Comparison of ENCODE assay signal across 9 mouse cellular contexts in genomic region chr7:142462190-142462589, GRCm38 (mm10). TPM values are rescaled to one million over a fixed set of nuclear protein-coding genes. Genes with fewer than 3 reads are reported as not detected.
A peak's percentile ranks its signal among the peaks of the same experiment; 100 is the strongest.
DNase-seq lines count a peak whose midpoint lies in the region; TF ChIP-seq lines count a peak whose summit lies in the region.
"Had no signal": no experiment of that assay in that cellular context is flagged by ENCODE, and none has a peak within 500 bp of the region (broad histone marks: within the 10 kb centered on the region; RNA-seq: fewer than 3 reads in every experiment).

No protein-coding gene starts in this region.

- peak overlapping the region; percentile 93 for H3K27ac ChIP-seq in gastrocnemius, adult 2 months
- H3K27ac ChIP-seq: hindbrain, embryonic 13.5 days had no signal

- H3K4me3 ChIP-seq in gastrocnemius, adult 2 months, result peak overlapping the region; percentile 55
- H3K4me3 ChIP-seq: hindbrain, embryonic 13.5 days had no signal

- DNase-seq in ovary, adult 18-20 months (ENCODE audit: low spot score), result peak; percentile 10
- no peak for DNase-seq in ovary, postnatal 10 days (ENCODE audit: low spot score)
- DNase-seq in gastrocnemius, adult 2 months, result peak; percentile 91
- peak; percentile 16 to 37 for DNase-seq in heart, postnatal 36 days
- peak; percentile 45 for DNase-seq in thymus, postnatal 25 days
- DNase-seq in adrenal gland, postnatal 4 days (ENCODE audit: low spot score in 2 of 2), result no peak
- no peak for DNase-seq in yolk sac, embryonic 10.5 days (ENCODE audit: low spot score)
- DNase-seq: layer of hippocampus, adult 9-11 months had no signal

- TF ChIP-seq CTCF in gastrocnemius, adult 2 months (IDR thresholded peaks at IDR 0.05), result no peak

- intact Hi-C loops in gastrocnemius, adult 2 months (cut with DNase I), result loop anchor here (1.0 kb wide), 1 partner anchor 33 kb away; no protein-coding TSS in a partner anchor
- intact Hi-C loops in heart, postnatal 36 days (cut with DNase I), result no loop called here

RNA-seq across cellular contexts. Expression of gene Lsp1, which starts 1.6 kb away (rescaled TPM):
- 10 to 100 TPM; 25.8 to 47.3 TPM for total RNA-seq in gastrocnemius, adult 2 months (2021)
- total RNA-seq in heart, postnatal 36 days (2021), result 10 to 100 TPM; 31.7 to 40.4 TPM
- total RNA-seq in adrenal gland, postnatal 4 days (2021), result 10 to 100 TPM; 25.1 to 43.0 TPM

RNA-seq across cellular contexts. Expression of gene Tnni2, which starts 20.6 kb away (rescaled TPM):
- total RNA-seq in gastrocnemius, adult 2 months (2021), result over 10,000 TPM; 15,929 to 19,962 TPM
- 1 to 10 TPM; 1.6 to 3.4 TPM for total RNA-seq in heart, postnatal 36 days (2021)
- 100 to 1,000 TPM in 1 of 2 experiments, 10 to 100 TPM in 1; 79.5 to 219 TPM for total RNA-seq in adrenal gland, postnatal 4 days (2021)

RNA-seq across cellular contexts. Expression of gene Syt8, which starts 27.5 kb away (rescaled TPM):
- total RNA-seq in gastrocnemius, adult 2 months (2021), result not detected
- not detected for total RNA-seq in heart, postnatal 36 days (2021)
- not detected for total RNA-seq in adrenal gland, postnatal 4 days (2021)

RNA-seq across cellular contexts. Expression of gene Tnnt3, which starts 36.4 kb away (rescaled TPM):
- total RNA-seq in gastrocnemius, adult 2 months (2021), result over 10,000 TPM; 28,899 to 38,022 TPM
- under 1 TPM; 0.61 to 0.68 TPM for total RNA-seq in heart, postnatal 36 days (2021)
- 100 to 1,000 TPM; 118 to 299 TPM for total RNA-seq in adrenal gland, postnatal 4 days (2021)

Comparison
In these comparisons a context has a peak if more than half of its experiments do, and no peak if none do; other contexts are left out.
1. DNase-seq: peak in ovary, adult 18-20 months (single experiment), gastrocnemius, adult 2 months (single experiment), heart, postnatal 36 days (2 of 2) and thymus, postnatal 25 days (single experiment); none in ovary, postnatal 10 days (single experiment), adrenal gland, postnatal 4 days (0 of 2) and yolk sac, embryonic 10.5 days (single experiment).
2. RNA of gene Tnni2, which starts 20.6 kb away (total RNA-seq): 15,929 to 19,962 TPM in gastrocnemius, adult 2 months; 79.5 to 219 TPM in adrenal gland, postnatal 4 days and 1.6 to 3.4 TPM in heart, postnatal 36 days; every median in the first group is over 10 times any median in the second.